Mouse (Mus musculus): ENCODE results near the gene Aplf. TPM values are rescaled to one million over a fixed set of nuclear protein-coding genes. Genes with fewer than 3 reads are reported as not detected.

Aplf gene
- total RNA-seq, 2 experiments from 2014 or later: 2.3 to 3.4 TPM

Other genes with a start within 250 kb of the Aplf start
- gene Bmp10, start 243.2 kb downstream of the Aplf start, total RNA-seq (2021): 10 to 100 TPM; 26.3 to 39.5 TPM
- 1 to 10 TPM; 3.0 to 3.7 TPM for gene Arhgap25, start 138.9 kb downstream of the Aplf start, total RNA-seq (2021)
- gene Prokr1, start 81.5 kb downstream of the Aplf start, total RNA-seq (2021): under 1 TPM; 0.43 to 0.50 TPM
- gene Efcc1, start 58.7 kb upstream of the Aplf start, total RNA-seq (2021): 1 to 10 TPM; 1.2 to 1.4 TPM
- gene Gp9, start 105.9 kb upstream of the Aplf start, total RNA-seq (2021): 1 to 10 TPM in 1 of 2 experiments, under 1 TPM in 1; 0.94 to 1.1 TPM
- 10 to 100 TPM; 10.7 to 11.1 TPM for gene Rab43, start 140.0 kb upstream of the Aplf start, total RNA-seq (2021)
- 1 to 10 TPM in 1 of 2 experiments, under 1 TPM in 1; 0.79 to 2.0 TPM for gene Gm45140, start 163.6 kb upstream of the Aplf start, total RNA-seq (2021)
- 10 to 100 TPM; 18.7 to 18.9 TPM for gene Isy1, start 166.6 kb upstream of the Aplf start, total RNA-seq (2021)
- gene Cnbp, start 178.9 kb upstream of the Aplf start, total RNA-seq (2021): 100 to 1,000 TPM; 303 to 349 TPM
- 10 to 100 TPM; 41.6 to 42.2 TPM for gene Copg1, start 215.6 kb upstream of the Aplf start, total RNA-seq (2021)
- gene Hmces, start 241.7 kb upstream of the Aplf start, total RNA-seq (2021): 1 to 10 TPM; 9.5 to 9.9 TPM